Mouse (Mus musculus) lung, embryonic 16.5 days (tissue): ENCODE data around the gene Brinp1. TPM values are rescaled to one million over a fixed set of nuclear protein-coding genes. Genes with fewer than 3 reads are reported as not detected.

ENCODE experiments used
- ATAC-seq: fragments of 200-750 bp; cut with Nextera tagmentation; 2 replicates; pipeline ENCODE4 v1.8.0; 2017; ENCODE audit warnings: low read depth, mild to moderate bottlenecking, moderate library complexity
- H3K27ac ChIP-seq: fragments of 300-500 bp; sonication (generic); 2 replicates; pipeline ENCODE4 v1.5.1; 2014; ENCODE audit warnings: mild to moderate bottlenecking, control low read depth, low read length
- H3K27me3 ChIP-seq: fragments of 300-500 bp; sonication (generic); 2 replicates; pipeline ENCODE4 v1.6.1; 2014; ENCODE audit warnings: low read depth, low read length, mixed read lengths; ENCODE audit not compliant: control insufficient read depth, insufficient read depth
- H3K36me3 ChIP-seq: fragments of 300-500 bp; sonication (generic); 2 replicates; pipeline ENCODE4 v1.6.1; 2014; ENCODE audit warnings: low read length; ENCODE audit not compliant: control insufficient read depth, insufficient read depth
- H3K4me1 ChIP-seq: fragments of 300-500 bp; sonication (generic); replicated peaks from 2 replicates; pipeline ENCODE4 v1.6.1; 2014; ENCODE audit warnings: low read length, mixed read lengths; ENCODE audit not compliant: control insufficient read depth, insufficient read depth
- H3K4me2 ChIP-seq: fragments of 300-500 bp; sonication (generic); 2 replicates; pipeline ENCODE4 v1.6.1; 2014; ENCODE audit warnings: low read depth, low read length, control low read depth
- H3K4me3 ChIP-seq: fragments of 300-500 bp; sonication (generic); 2 replicates; pipeline ENCODE4 v1.5.1; 2014; ENCODE audit warnings: mild to moderate bottlenecking, low read length, control low read depth
- H3K9ac ChIP-seq: fragments of 300-500 bp; sonication (generic); 2 replicates; pipeline ENCODE4 v1.6.1; 2014; ENCODE audit warnings: low read length, control low read depth
- H3K9me3 ChIP-seq: fragments of 300-500 bp; sonication (generic); 2 replicates; pipeline ENCODE4 v1.6.1; 2016; ENCODE audit warnings: low read length; ENCODE audit not compliant: control insufficient read depth
- WGBS: fragments of 180-500 bp; shearing (Covaris S2); extraction: QIAGEN DNeasy Blood & Tissue Kit; methylation state at CpG from one replicate; pipeline ENCODE4 v1.1.7; 2014; 5-methylcytosine and 5-hydroxymethylcytosine counted together
- polyA plus RNA-seq: library from polyadenylated mRNA; unstranded; fragments of >200 nt; fragmentation: Nextera tagmentation; extraction: Ambion mirVana; gene quantifications from 2 replicates; pipeline ENCODE4 v1.2.1, GENCODE M21; 2015

Brinp1 gene
- polyA plus RNA-seq, 1 experiment from 2014 or later = 19.2 TPM

- Histone ChIP-seq H3K27ac (no peak overlapping the region), H3K27me3 (no peaks in the 10 kb centered on the region), H3K4me1 (no peaks in the 10 kb centered on the region), H3K4me2 (no peak overlapping the region), H3K9me3 (no peaks in the 10 kb centered on the region), H3K36me3 (no peaks in the 10 kb centered on the region), H3K4me3 (no peak overlapping the region), H3K9ac (no peak overlapping the region)
- no peak for ATAC-seq
- WGBS = 34% methylated on average over 1 of the region's 1 CpGs
Measured at GRCm38 (mm10) chr4:68922944-68923343, 31.3 kb downstream of the Brinp1 start.

GRCm38 (mm10) chr4:68922504-68922903, 31.7 kb downstream of the Brinp1 start:
- Histone ChIP-seq H3K4me2 (no peak overlapping the region), H3K27me3 (no peaks in the 10 kb centered on the region), H3K9me3 (no peaks in the 10 kb centered on the region), H3K9ac (no peak overlapping the region), H3K27ac (no peak overlapping the region), H3K4me3 (no peak overlapping the region), H3K36me3 (no peaks in the 10 kb centered on the region), H3K4me1 (no peaks in the 10 kb centered on the region)
- WGBS = 97% methylated on average over 1 of the region's 1 CpGs
- ATAC-seq = no peak

GRCm38 (mm10) chr4:68920127-68920526, 34.1 kb downstream of the Brinp1 start:
- ATAC-seq = peak; percentile 66
- no peak overlapping the region for H3K9ac ChIP-seq
- H3K4me3 ChIP-seq = no peak overlapping the region

GRCm38 (mm10) chr4:68910942-68911341, 43.3 kb downstream of the Brinp1 start:
- Histone ChIP-seq H3K27ac (no peak overlapping the region), H3K36me3 (no peaks in the 10 kb centered on the region), H3K9ac (no peak overlapping the region), H3K9me3 (no peaks in the 10 kb centered on the region), H3K4me3 (no peak overlapping the region), H3K4me1 (peaks cover 6% of the 10 kb centered on the region; the same call in 1 of the 2 replicates), H3K4me2 (no peak overlapping the region), H3K27me3 (no peaks in the 10 kb centered on the region)
- WGBS = 36% methylated on average over 3 of the region's 3 CpGs
- no peak for ATAC-seq

More at GRCm38 (mm10) chr4:68920127-68920526, 34.1 kb downstream of the Brinp1 start:
- 34% methylated on average over 3 of the region's 3 CpGs for WGBS
- no peak overlapping the region for H3K27ac ChIP-seq
- no peaks in the 10 kb centered on the region for H3K36me3 ChIP-seq
- H3K27me3 ChIP-seq = no peaks in the 10 kb centered on the region
- H3K9me3 ChIP-seq = no peaks in the 10 kb centered on the region
- no peaks in the 10 kb centered on the region for H3K4me1 ChIP-seq
- no peak overlapping the region for H3K4me2 ChIP-seq

GRCm38 (mm10) chr4:68906417-68907210, 47.6 kb downstream of the Brinp1 start:
- 43% methylated on average over 11 of the region's 11 CpGs for WGBS
- Histone ChIP-seq H3K9ac (no peak overlapping the region), H3K9me3 (no peaks in the 10 kb centered on the region), H3K4me2 (peak overlapping the region; percentile 4; the same call in 1 of the 2 replicates), H3K4me3 (no peak overlapping the region), H3K36me3 (no peaks in the 10 kb centered on the region), H3K4me1 (peaks cover 9% of the 10 kb centered on the region; the same call in 1 of the 2 replicates), H3K27me3 (no peaks in the 10 kb centered on the region), H3K27ac (peak overlapping the region; percentile 26)
- peak; percentile 96 for ATAC-seq

- Histone ChIP-seq H3K27ac (no peak overlapping the region), H3K4me2 (no peak overlapping the region), H3K36me3 (no peaks in the 10 kb centered on the region), H3K9me3 (no peaks in the 10 kb centered on the region), H3K4me3 (no peak overlapping the region), H3K9ac (no peak overlapping the region), H3K4me1 (no peaks in the 10 kb centered on the region), H3K27me3 (no peaks in the 10 kb centered on the region)
- no peak for ATAC-seq
- WGBS = 61% methylated on average over 4 of the region's 4 CpGs
Measured at GRCm38 (mm10) chr4:68890526-68890925, 63.7 kb downstream of the Brinp1 start.

GRCm38 (mm10) chr4:68886276-68886675, 67.9 kb downstream of the Brinp1 start:
- Histone ChIP-seq H3K27ac (no peak overlapping the region), H3K4me3 (no peak overlapping the region), H3K4me2 (no peak overlapping the region), H3K27me3 (no peaks in the 10 kb centered on the region), H3K9me3 (no peaks in the 10 kb centered on the region), H3K9ac (no peak overlapping the region), H3K36me3 (no peaks in the 10 kb centered on the region), H3K4me1 (no peaks in the 10 kb centered on the region)
- 82% methylated on average over 2 of the region's 2 CpGs for WGBS
- no peak for ATAC-seq

- no peak overlapping the region for H3K4me3 ChIP-seq
- H3K9me3 ChIP-seq = no peaks in the 10 kb centered on the region
- no peaks in the 10 kb centered on the region for H3K27me3 ChIP-seq
- H3K27ac ChIP-seq = no peak overlapping the region
- H3K4me2 ChIP-seq = no peak overlapping the region
- H3K36me3 ChIP-seq = no peaks in the 10 kb centered on the region
- ATAC-seq = no peak
- H3K9ac ChIP-seq = no peak overlapping the region
- no peaks in the 10 kb centered on the region for H3K4me1 ChIP-seq
Measured at GRCm38 (mm10) chr4:68872028-68872427, 82.2 kb downstream of the Brinp1 start.

GRCm38 (mm10) chr4:68865135-68865767, 88.9 kb downstream of the Brinp1 start:
- WGBS = 62% methylated on average over 4 of the region's 4 CpGs
- H3K9ac ChIP-seq = no peak overlapping the region
- no peaks in the 10 kb centered on the region for H3K36me3 ChIP-seq
- no peak overlapping the region for H3K4me3 ChIP-seq
- no peaks in the 10 kb centered on the region for H3K27me3 ChIP-seq
- ATAC-seq = no peak
- H3K27ac ChIP-seq = no peak overlapping the region
- H3K9me3 ChIP-seq = no peaks in the 10 kb centered on the region
- H3K4me1 ChIP-seq = no peaks in the 10 kb centered on the region
- no peak overlapping the region for H3K4me2 ChIP-seq
